Mouse (Mus musculus) heart, postnatal 14 days (tissue): ENCODE results near the gene Hbp1. TPM values are rescaled to one million over a fixed set of nuclear protein-coding genes. Genes with fewer than 3 reads are reported as not detected.

Source experiments
- DNase-seq, 2 experiments: peaks; one replicate each; pipeline ENCODE4 v3.0.0; 2021 to 2022
- intact Hi-C: fragments of 180-260 bp; cut with DNase I; formaldehyde crosslinking; loops from one replicate; pipeline ENCODE4 v1.15.1; 2025
- total RNA-seq, 2 experiments: library from RNA; stranded (reverse); gene quantifications; 2 replicates each; pipeline ENCODE4 v1.2.3; 2021

Gene Hbp1
- total RNA-seq, 2 experiments from 2014 or later: 83.7 to 87.2 TPM

DNA sequence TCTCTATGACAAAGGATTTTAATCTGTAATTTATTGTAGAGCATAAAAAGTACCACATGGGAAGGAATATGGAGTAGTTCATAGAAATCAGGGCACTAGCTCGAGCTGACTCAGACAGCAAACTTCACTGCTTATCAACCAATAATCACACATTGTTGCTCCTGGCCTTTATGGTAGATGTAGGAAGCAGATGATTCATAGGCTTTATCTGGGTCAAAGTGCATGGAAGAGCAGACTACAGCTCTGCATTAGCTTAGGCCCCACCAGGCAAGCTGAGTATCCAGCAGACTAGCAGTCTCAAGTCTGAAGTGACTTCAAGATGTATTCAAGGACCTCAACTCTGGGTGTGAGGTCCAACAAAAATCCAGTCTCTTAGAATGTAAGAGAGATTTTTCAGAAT lies 67.6 kb downstream of the Hbp1 start:
- intact Hi-C loops: no loop called here
- DNase-seq: no peak

DNA sequence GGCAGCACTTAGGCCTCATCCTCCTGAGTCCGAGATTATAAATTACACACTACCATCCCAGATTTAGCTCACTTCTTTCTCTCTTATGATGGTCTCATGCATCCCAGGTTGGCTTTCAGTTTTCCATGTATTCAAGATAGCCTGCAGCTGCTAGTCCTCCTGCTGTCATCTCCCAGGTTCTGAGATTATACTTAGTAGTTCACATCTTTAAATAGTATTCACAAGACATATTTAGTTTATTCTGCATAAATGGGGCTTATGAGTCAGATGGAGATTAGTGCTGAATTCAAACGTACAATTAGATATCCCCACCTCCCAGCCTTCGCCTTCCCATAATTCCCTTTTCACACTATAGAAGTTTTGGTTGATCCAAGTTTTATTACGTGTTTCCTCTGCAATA lies 73.6 kb downstream of the Hbp1 start:
- intact Hi-C loops: no loop called here
- no peak for DNase-seq

Other genes with a start within 250 kb of the Hbp1 start
- 10 to 100 TPM; 13.5 to 16.3 TPM for gene Gpr22, start 236.6 kb downstream of the Hbp1 start, total RNA-seq
- 10 to 100 TPM in 1 of 2 experiments, 1 to 10 TPM in 1; 3.8 to 13.1 TPM for gene Prkar2b, start 110.8 kb upstream of the Hbp1 start, total RNA-seq